Mouse (Mus musculus): Measurements from ENCODE around the gene Il9r. TPM values are rescaled to one million over a fixed set of nuclear protein-coding genes. Genes with fewer than 3 reads are reported as not detected.
A peak's percentile ranks its signal among the peaks of the same experiment; 100 is the strongest.

The Il9r gene
- polyA plus RNA-seq, 1 experiment from 2014 or later, result not detected

DNA sequence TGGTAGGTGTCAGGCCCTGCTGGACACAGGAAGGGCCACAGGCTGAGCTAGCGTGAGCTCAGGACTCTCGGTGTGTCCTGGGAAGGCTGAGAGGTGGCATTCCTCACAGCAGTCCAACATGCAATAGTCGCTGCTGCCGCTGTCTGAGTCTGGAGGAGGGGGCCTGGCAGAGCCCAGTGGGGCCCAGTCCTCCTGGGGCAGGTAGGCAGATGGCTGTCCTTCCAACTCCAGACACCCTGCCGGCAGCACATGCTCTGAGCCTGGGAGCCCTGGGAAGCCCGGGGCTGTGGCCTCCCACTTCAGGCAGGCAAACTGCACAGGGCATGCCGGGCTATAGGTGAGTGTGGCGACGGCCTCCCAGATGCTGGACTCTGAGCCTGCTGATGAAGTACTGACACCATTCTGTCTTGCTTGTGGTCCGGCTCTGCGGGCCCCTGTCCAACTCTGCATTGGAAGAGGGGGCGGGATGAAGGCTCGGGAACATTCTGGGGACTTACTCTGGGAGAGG is 9.4 kb downstream of the Il9r start:
- TF ChIP-seq CTCF (IDR thresholded peaks at IDR 0.05), result no peak
- ATAC-seq (no peak), DNase-seq (ENCODE audit: low read depth, low spot score) (no peak)
- ChIA-PET CTCF (interaction anchor here (1.1 kb wide), 1 partner anchor 8 kb away, joined by 7 read pairs; no protein-coding TSS in a partner anchor), POLR2A (no interaction called here)
- in situ Hi-C loops (cut with MboI; ENCODE audit: low pct_unique_long_range_greater_than_20kb), result no loop called here
- peaks cover 17% of the 10 kb centered on the region for H3K27me3 ChIP-seq

DNA sequence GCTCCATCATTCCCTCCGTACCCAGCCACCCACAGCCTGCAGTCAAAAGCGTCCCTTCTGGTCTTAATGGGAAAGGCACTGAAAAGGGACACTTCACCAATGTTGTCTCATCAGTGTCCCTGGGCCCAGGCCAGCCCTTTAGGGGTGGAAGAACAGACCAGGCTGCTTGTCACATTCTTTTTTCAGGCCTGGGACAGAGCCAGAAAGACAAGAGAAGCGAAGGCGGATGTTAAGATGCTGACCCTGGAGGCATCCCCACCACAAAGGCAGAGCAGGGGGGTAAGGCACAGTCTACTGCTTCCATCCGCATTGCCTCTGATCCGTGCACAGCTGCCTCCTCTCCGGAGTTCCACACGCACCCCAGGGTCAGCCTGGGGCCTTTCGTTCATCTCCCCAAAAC is 10.0 kb downstream of the Il9r start:
- H3K27me3 ChIP-seq, result peaks cover 14% of the 10 kb centered on the region
- ATAC-seq (no peak), DNase-seq (ENCODE audit: low read depth, low spot score) (no peak)
- no peak for TF ChIP-seq CTCF (IDR thresholded peaks at IDR 0.05)
- ChIA-PET POLR2A (no interaction called here), CTCF (no interaction called here)
- in situ Hi-C loops (cut with MboI; ENCODE audit: low pct_unique_long_range_greater_than_20kb), result no loop called here

DNA sequence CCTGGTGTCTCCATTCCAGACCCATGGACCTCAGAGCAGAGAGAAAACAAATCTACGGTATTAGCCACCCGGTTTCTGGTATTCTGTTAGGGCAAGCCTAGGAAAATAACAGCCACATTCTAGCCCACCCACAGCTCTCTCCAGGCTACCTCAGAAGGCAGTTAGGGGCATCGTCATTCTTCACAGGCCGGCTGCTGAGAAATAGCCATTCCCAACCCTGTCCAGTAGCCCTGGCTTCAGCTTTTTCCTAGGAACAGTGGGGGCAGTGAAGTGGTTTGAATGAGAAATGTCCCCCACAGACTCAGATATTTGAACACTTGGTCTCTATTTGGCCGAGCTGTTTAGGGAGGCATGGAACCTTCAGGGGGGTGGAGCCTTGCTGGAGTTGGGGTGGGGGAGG is 10.6 kb downstream of the Il9r start:
- DNase-seq (ENCODE audit: low read depth, low spot score) (no peak), ATAC-seq (no peak)
- ChIA-PET CTCF (interaction anchor here (0.8 kb wide), 1 partner anchor 28 kb away, joined by 3 read pairs; no protein-coding TSS in a partner anchor), POLR2A (no interaction called here)
- in situ Hi-C loops (cut with MboI; ENCODE audit: low pct_unique_long_range_greater_than_20kb), result no loop called here
- no peak for TF ChIP-seq CTCF (IDR thresholded peaks at IDR 0.05)
- H3K27me3 ChIP-seq, result peaks cover 9% of the 10 kb centered on the region

DNA sequence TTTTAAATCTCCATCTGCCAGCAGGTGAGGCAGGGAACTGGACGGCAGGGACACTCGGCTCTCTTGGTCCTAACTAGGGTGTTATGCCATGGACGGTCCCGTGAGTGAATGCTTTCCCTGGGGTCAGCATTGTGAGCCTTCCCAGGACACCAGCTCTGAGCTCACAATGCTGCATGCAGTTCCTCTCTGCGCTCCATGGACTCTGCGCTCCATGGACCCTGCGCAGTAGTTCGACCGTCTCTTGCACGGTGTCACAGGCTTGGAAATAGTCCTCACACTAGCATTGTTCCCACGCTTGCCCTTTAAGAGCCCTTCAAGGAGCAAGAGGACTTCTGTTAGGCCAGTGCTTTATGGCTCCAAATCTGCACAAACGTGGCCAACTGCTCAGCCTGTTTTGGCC is 11.2 kb downstream of the Il9r start:
- ChIA-PET CTCF (interaction anchor here (0.8 kb wide), 1 partner anchor 27 kb away, joined by 3 read pairs; no protein-coding TSS in a partner anchor), POLR2A (no interaction called here)
- no peak for ATAC-seq
- no peak for TF ChIP-seq CTCF (IDR thresholded peaks at IDR 0.05)
- in situ Hi-C loops (cut with MboI; ENCODE audit: low pct_unique_long_range_greater_than_20kb), result no loop called here
- peaks cover 9% of the 10 kb centered on the region for H3K27me3 ChIP-seq
- no peak for DNase-seq (ENCODE audit: low read depth, low spot score)

DNA sequence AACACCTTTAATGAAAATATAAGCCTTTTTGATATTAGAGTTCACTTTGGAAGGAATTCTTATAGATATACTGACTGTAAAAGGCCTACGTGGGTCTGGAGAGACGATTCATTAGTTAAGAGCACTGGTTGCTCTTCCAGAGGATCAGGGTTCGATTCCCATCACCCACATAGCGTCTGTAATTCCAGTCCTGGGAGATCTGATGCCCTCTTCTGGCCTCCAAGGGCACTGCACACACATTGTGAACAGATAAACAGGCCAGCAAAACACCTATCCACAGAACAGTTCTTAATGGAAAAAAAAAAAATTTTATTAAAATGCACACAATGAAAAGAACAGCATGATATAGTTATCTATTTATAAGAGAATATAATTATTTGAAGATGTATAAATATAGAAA is 12.8 kb downstream of the Il9r start:
- CTCF ChIA-PET, result no interaction called here
- H3K27me3 ChIP-seq, result peaks cover 6% of the 10 kb centered on the region
- no peak for DNase-seq (ENCODE audit: low read depth, low spot score)
- in situ Hi-C loops (cut with MboI; ENCODE audit: low pct_unique_long_range_greater_than_20kb), result no loop called here
- POLR2A ChIA-PET, result no interaction called here
- ATAC-seq, result no peak
- TF ChIP-seq CTCF (IDR thresholded peaks at IDR 0.05), result no peak

DNA sequence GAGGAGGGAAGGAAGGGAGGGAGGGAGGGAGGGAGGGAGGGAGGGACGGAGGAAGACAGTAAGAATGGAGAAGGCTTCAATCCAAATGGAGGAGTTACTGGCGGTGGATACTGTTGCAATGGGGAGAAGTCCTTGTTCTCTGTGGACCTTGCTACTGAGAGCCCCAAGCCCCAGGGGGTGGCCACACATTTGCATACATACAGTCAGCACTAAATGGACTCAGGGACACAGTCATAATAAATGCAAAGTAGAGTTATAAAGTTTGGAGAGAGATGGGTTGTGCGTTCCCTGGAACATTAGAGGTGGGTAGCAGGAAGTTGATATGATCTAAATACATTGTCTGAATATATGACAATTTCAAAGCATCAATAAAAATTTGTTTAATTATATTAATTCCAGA is 14.0 kb downstream of the Il9r start:
- ATAC-seq (no peak), DNase-seq (ENCODE audit: low read depth, low spot score) (no peak)
- POLR2A ChIA-PET, result no interaction called here
- no peak for TF ChIP-seq CTCF (IDR thresholded peaks at IDR 0.05)
- in situ Hi-C loops (cut with MboI; ENCODE audit: low pct_unique_long_range_greater_than_20kb), result no loop called here
- H3K27me3 ChIP-seq, result peaks cover 6% of the 10 kb centered on the region
- CTCF ChIA-PET, result no interaction called here

DNA sequence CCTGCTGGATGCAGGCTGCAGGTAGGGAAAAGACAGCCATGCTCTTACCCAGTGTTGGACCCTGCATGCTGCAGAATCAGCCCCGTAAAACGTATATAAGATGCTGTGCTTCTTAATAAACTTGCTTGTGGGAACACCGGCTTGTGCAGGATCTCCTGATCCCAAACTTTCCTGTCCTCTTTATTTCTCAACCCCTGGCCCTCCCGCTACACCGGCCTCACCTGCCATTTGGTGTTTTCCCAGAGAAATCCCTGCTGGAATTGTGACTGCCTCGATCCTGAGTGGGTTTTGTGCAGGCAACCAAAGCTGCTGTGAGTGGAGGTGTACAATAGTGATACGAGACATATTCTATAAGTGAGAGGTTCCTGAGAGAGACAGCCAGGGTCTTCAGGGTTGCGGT is 15.6 kb downstream of the Il9r start:
- POLR2A ChIA-PET, result no interaction called here
- DNase-seq (ENCODE audit: low read depth, low spot score), result no peak
- CTCF ChIA-PET, result no interaction called here
- TF ChIP-seq CTCF (IDR thresholded peaks at IDR 0.05), result no peak
- ATAC-seq, result no peak
- in situ Hi-C loops (cut with MboI; ENCODE audit: low pct_unique_long_range_greater_than_20kb), result loop anchor here (5.0 kb wide), 2 partner anchors 53 to 103 kb away; partner anchors contain the start of gene Hbq1b
- peaks cover 6% of the 10 kb centered on the region for H3K27me3 ChIP-seq

DNA sequence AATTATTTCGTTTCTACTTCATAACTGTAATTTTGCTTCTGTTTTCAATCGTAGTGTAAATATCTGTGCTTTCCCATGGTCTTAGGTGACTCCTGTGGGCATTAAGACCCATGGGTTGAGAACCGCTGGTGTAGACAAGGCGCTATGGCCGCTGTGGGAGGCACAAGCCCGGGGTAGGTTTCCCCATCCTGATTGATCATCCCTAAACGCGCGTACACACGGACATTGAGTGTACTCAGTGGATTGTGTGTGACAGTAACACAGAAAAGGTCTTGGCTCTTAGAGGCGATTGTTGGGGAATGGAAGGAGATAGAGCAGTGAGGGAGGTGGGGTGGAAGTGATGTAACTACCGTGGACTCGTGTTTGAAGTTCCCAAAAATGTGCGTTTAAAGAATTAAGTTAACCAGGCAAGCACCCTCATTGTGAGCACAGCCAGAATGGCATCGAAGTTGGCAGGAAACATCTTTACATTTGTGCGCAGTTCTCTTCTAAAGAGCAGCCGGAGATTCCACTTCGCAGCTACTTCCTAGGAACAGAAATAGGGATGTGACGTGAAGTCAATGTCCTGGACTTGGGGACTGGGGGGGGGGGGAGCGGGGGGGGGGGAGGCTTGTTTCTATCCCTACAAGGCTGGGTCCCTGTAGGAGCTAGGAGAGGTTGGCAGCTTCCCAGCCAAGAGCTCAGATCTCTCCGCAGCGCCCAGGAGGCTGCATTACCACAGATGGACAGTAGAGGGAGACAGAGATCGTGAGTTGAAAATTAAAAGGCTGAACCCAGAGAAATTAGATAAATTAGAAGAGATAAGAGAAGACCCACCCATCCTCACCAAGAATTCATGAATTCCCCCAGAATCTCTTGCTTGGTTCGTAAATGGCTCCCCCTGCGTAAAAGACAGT is 17.9 kb downstream of the Il9r start:
- ATAC-seq (no peak), DNase-seq (ENCODE audit: low read depth, low spot score) (no peak)
- peaks cover 4% of the 10 kb centered on the region for H3K27me3 ChIP-seq
- ChIA-PET CTCF (interaction anchor here (0.7 to 2.1 kb wide), 29 partner anchors 9 to 1318 kb away, joined by 3 to 16 read pairs (median 4); partner anchors contain the start of gene Snrnp25), POLR2A (interaction anchor here (1.2 kb wide), 1 partner anchor 57 kb away, joined by 3 read pairs; no protein-coding TSS in a partner anchor)
- TF ChIP-seq CTCF (IDR thresholded peaks at IDR 0.05), result peak; percentile 89
- in situ Hi-C loops (cut with MboI; ENCODE audit: low pct_unique_long_range_greater_than_20kb), result loop anchor here (5.0 kb wide), 2 partner anchors 55 to 105 kb away; partner anchors contain the start of gene Hbq1b

DNA sequence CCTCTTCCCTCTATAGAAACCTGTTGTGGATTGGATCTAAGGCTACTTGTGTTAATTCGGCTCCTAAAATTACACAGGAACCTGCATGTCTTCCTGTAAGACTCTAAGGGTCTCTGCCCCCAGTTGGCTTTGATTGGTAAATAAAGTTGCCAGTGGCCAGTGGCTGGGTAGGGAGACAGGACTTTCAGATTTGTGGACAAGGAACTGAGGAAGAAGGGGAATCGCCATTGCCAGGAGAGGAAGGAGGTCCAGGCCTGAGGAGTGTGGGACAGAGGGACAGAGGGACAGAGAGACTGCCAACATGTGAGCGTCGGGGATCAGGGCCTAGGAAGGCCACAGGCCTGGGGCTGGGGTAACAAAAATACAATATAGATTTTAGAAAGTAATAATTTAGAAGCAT is 18.8 kb downstream of the Il9r start:
- TF ChIP-seq CTCF (IDR thresholded peaks at IDR 0.05), result no peak

DNA sequence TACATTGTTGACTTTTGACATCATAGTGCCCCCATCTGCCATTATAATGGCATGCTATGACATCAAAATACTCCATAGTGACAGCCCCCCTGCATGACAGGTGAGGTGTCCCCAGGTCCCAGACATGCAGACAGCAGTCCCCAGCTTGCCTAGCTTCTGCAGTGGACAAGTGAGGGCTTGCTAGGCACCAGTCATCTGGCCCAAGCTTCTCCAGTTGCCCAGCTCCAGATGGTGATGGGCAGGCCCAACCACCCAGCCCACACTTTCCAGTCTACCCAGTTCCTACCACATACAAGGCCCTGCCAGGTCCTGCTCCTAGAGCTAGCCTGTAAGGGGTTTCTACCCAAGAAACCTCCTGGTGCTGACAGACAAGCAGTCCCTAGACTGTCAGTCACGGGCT is 21.6 kb downstream of the Il9r start:
- peaks cover 9% of the 10 kb centered on the region for H3K27me3 ChIP-seq
- no peak for ATAC-seq
- in situ Hi-C loops (cut with MboI; ENCODE audit: low pct_unique_long_range_greater_than_20kb), result no loop called here
- no peak for TF ChIP-seq CTCF (IDR thresholded peaks at IDR 0.05)
- ChIA-PET CTCF (interaction anchor here (1.0 kb wide), 1 partner anchor 17 kb away, joined by 4 read pairs; no protein-coding TSS in a partner anchor), POLR2A (no interaction called here)
- no peak for DNase-seq (ENCODE audit: low read depth, low spot score)

More for the DNA sequence above, 18.8 kb downstream of the Il9r start:
- ChIA-PET CTCF (interaction anchor here (1.0 to 1.3 kb wide), 2 partner anchors 57 to 140 kb away, joined by 3 read pairs; no protein-coding TSS in a partner anchor), POLR2A (no interaction called here)
- DNase-seq (ENCODE audit: low read depth, low spot score) (no peak), ATAC-seq (no peak)
- in situ Hi-C loops (cut with MboI; ENCODE audit: low pct_unique_long_range_greater_than_20kb), result loop anchor here (5.0 kb wide), 2 partner anchors 56 to 106 kb away; partner anchors contain the start of gene Hbq1b
- peaks cover 9% of the 10 kb centered on the region for H3K27me3 ChIP-seq

DNA sequence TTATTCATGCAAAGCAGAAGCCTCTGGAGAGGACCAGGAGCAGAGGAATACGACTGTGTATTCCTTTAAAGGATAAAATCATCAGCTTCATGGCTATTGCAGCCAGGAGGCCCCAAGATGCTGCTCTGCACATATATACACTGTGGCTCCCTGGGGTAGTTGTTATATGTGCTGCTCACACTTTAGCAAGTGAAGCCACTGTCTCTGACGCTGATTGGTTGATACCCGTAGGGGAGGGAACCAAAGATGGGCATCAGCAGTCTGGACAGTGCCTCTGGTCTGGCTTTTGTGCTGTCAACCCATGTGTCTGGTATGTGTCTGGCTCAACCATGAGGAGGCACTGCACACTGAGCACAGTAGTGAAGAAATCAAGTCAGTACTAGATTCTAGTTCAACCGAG is 33.4 kb downstream of the Il9r start:
- POLR2A ChIA-PET, result no interaction called here
- TF ChIP-seq CTCF (IDR thresholded peaks at IDR 0.05), result no peak
- in situ Hi-C loops (cut with MboI; ENCODE audit: low pct_unique_long_range_greater_than_20kb), result no loop called here
- DNase-seq (ENCODE audit: low read depth, low spot score) (no peak), ATAC-seq (no peak)
- CTCF ChIA-PET, result no interaction called here
- H3K27me3 ChIP-seq, result peaks cover 31% of the 10 kb centered on the region

Data from Patski (cell line).